Mouse (Mus musculus) limb, embryonic 10.5 days (tissue): ENCODE measurements around the gene March6. TPM values are rescaled to one million over a fixed set of nuclear protein-coding genes. Genes with fewer than 3 reads are reported as not detected.

ENCODE experiments used
- DNase-seq: peaks from one replicate; pipeline ENCODE4 v3.0.0-alpha.2; 2017; ENCODE audit warnings: low spot score
- H3K27ac ChIP-seq: fragments of 300-500 bp; sonication (generic); 2 replicates; pipeline ENCODE4 v1.5.1; 2016; ENCODE audit warnings: mild to moderate bottlenecking
- H3K27me3 ChIP-seq: fragments of 300-500 bp; sonication (generic); 2 replicates; pipeline ENCODE4 v1.6.1; 2016; ENCODE audit warnings: low read depth, mild to moderate bottlenecking; ENCODE audit not compliant: poor library complexity, severe bottlenecking
- H3K36me3 ChIP-seq: fragments of 300-500 bp; sonication (generic); 2 replicates; pipeline ENCODE4 v1.6.1; 2016; ENCODE audit warnings: mild to moderate bottlenecking, moderate library complexity
- H3K4me1 ChIP-seq: fragments of 300-500 bp; sonication (generic); 2 replicates; pipeline ENCODE4 v1.6.1; 2016
- H3K4me3 ChIP-seq: fragments of 300-500 bp; sonication (generic); 2 replicates; pipeline ENCODE4 v1.5.1; 2016; ENCODE audit warnings: mild to moderate bottlenecking, moderate library complexity
- H3K9me3 ChIP-seq: fragments of 300-500 bp; sonication (generic); replicated peaks from 2 replicates; pipeline ENCODE4 v1.6.1; 2016; ENCODE audit warnings: mild to moderate bottlenecking
- WGBS: fragments of 180-500 bp; shearing (Covaris S2); methylation state at CpG from one replicate; pipeline ENCODE4 v1.1.7; 2016; 5-methylcytosine and 5-hydroxymethylcytosine counted together
- polyA plus RNA-seq: library from polyadenylated mRNA; unstranded; fragments of >200 nt; fragmentation: Nextera tagmentation; extraction: Ambion mirVana; gene quantifications from 2 replicates; pipeline ENCODE4 v1.2.1, GENCODE M21; 2016

The March6 gene
- polyA plus RNA-seq, 1 experiment from 2014 or later, result 36.2 TPM

GRCm38 (mm10) chr15:31519000-31519399, 11.9 kb downstream of the March6 start:
- no peaks in the 10 kb centered on the region for H3K9me3 ChIP-seq
- no peaks in the 10 kb centered on the region for H3K27me3 ChIP-seq
- no peak overlapping the region for H3K27ac ChIP-seq
- no peak for DNase-seq
- H3K4me1 ChIP-seq, result no peaks in the 10 kb centered on the region; the same call in 1 of the 2 replicates
- H3K36me3 ChIP-seq, result no peaks in the 10 kb centered on the region
- 85% methylated on average over 5 of the region's 5 CpGs for WGBS
- no peak overlapping the region for H3K4me3 ChIP-seq

- Histone ChIP-seq H3K27me3 (no peaks in the 10 kb centered on the region), H3K4me3 (no peak overlapping the region), H3K9me3 (no peaks in the 10 kb centered on the region), H3K4me1 (no peaks in the 10 kb centered on the region; the same call in 1 of the 2 replicates), H3K36me3 (no peaks in the 10 kb centered on the region), H3K27ac (no peak overlapping the region)
- no peak for DNase-seq
- 88% methylated on average over 2 of the region's 2 CpGs for WGBS
Measured at GRCm38 (mm10) chr15:31518371-31518770, 12.5 kb downstream of the March6 start.

- DNase-seq, result no peak
- H3K4me3 ChIP-seq, result no peak overlapping the region
- no peaks in the 10 kb centered on the region for H3K27me3 ChIP-seq
- H3K36me3 ChIP-seq, result no peaks in the 10 kb centered on the region
- H3K27ac ChIP-seq, result no peak overlapping the region
- H3K9me3 ChIP-seq, result no peaks in the 10 kb centered on the region
- no peaks in the 10 kb centered on the region; the same call in 1 of the 2 replicates for H3K4me1 ChIP-seq
- WGBS, result 87% methylated on average over 1 of the region's 1 CpGs
Measured at GRCm38 (mm10) chr15:31517186-31517585, 13.7 kb downstream of the March6 start.

- 98% methylated on average over 1 of the region's 1 CpGs for WGBS
- no peaks in the 10 kb centered on the region for H3K36me3 ChIP-seq
- no peaks in the 10 kb centered on the region for H3K9me3 ChIP-seq
- no peak for DNase-seq
- no peak overlapping the region for H3K4me3 ChIP-seq
- no peak overlapping the region for H3K27ac ChIP-seq
- H3K27me3 ChIP-seq, result no peaks in the 10 kb centered on the region
- H3K4me1 ChIP-seq, result no peaks in the 10 kb centered on the region
Measured at GRCm38 (mm10) chr15:31511795-31512194, 19.1 kb downstream of the March6 start.

GRCm38 (mm10) chr15:31511406-31511771, 19.5 kb downstream of the March6 start:
- Histone ChIP-seq H3K27ac (no peak overlapping the region), H3K9me3 (no peaks in the 10 kb centered on the region), H3K4me3 (no peak overlapping the region), H3K27me3 (no peaks in the 10 kb centered on the region), H3K36me3 (no peaks in the 10 kb centered on the region), H3K4me1 (no peaks in the 10 kb centered on the region)
- no peak for DNase-seq

- no peak overlapping the region for H3K27ac ChIP-seq
- DNase-seq, result no peak
- no peaks in the 10 kb centered on the region for H3K4me1 ChIP-seq
- no peaks in the 10 kb centered on the region for H3K9me3 ChIP-seq
- H3K27me3 ChIP-seq, result no peaks in the 10 kb centered on the region
- H3K36me3 ChIP-seq, result peaks cover 4% of the 10 kb centered on the region; the same call in 1 of the 2 replicates
- 80% methylated on average over 7 of the region's 7 CpGs for WGBS
- H3K4me3 ChIP-seq, result no peak overlapping the region
Measured at GRCm38 (mm10) chr15:31510477-31511405, 20.1 kb downstream of the March6 start.

- H3K27me3 ChIP-seq, result no peaks in the 10 kb centered on the region
- H3K4me1 ChIP-seq, result no peaks in the 10 kb centered on the region
- H3K27ac ChIP-seq, result no peak overlapping the region
- no peak overlapping the region for H3K4me3 ChIP-seq
- H3K9me3 ChIP-seq, result no peaks in the 10 kb centered on the region
- H3K36me3 ChIP-seq, result peaks cover 37% of the 10 kb centered on the region
- 87% methylated on average over 2 of the region's 2 CpGs for WGBS
- no peak for DNase-seq
Measured at GRCm38 (mm10) chr15:31505082-31505481, 25.8 kb downstream of the March6 start.

GRCm38 (mm10) chr15:31503447-31503846, 27.4 kb downstream of the March6 start:
- Histone ChIP-seq H3K9me3 (no peaks in the 10 kb centered on the region), H3K36me3 (peaks cover 47% of the 10 kb centered on the region), H3K27me3 (no peaks in the 10 kb centered on the region), H3K4me3 (no peak overlapping the region), H3K27ac (no peak overlapping the region), H3K4me1 (no peaks in the 10 kb centered on the region)
- DNase-seq, result no peak
- WGBS, result 90% methylated on average over 3 of the region's 3 CpGs

- H3K36me3 ChIP-seq, result peaks cover 52% of the 10 kb centered on the region
- H3K27ac ChIP-seq, result no peak overlapping the region
- no peaks in the 10 kb centered on the region for H3K4me1 ChIP-seq
- no peak for DNase-seq
- WGBS, result 94% methylated on average over 4 of the region's 4 CpGs
- no peak overlapping the region for H3K4me3 ChIP-seq
- H3K9me3 ChIP-seq, result no peaks in the 10 kb centered on the region
- H3K27me3 ChIP-seq, result no peaks in the 10 kb centered on the region
Measured at GRCm38 (mm10) chr15:31502996-31503395, 27.9 kb downstream of the March6 start.

- WGBS, result 89% methylated on average over 1 of the region's 1 CpGs
- no peaks in the 10 kb centered on the region for H3K27me3 ChIP-seq
- H3K36me3 ChIP-seq, result peaks cover 58% of the 10 kb centered on the region
Measured at GRCm38 (mm10) chr15:31502313-31502712, 28.5 kb downstream of the March6 start.

GRCm38 (mm10) chr15:31494803-31495202, 36.0 kb downstream of the March6 start:
- no peak for DNase-seq
- Histone ChIP-seq H3K27ac (no peak overlapping the region), H3K36me3 (peaks cover 84% of the 10 kb centered on the region), H3K27me3 (no peaks in the 10 kb centered on the region), H3K9me3 (no peaks in the 10 kb centered on the region), H3K4me3 (no peak overlapping the region), H3K4me1 (no peaks in the 10 kb centered on the region)
- 94% methylated on average over 9 of the region's 9 CpGs for WGBS

More at GRCm38 (mm10) chr15:31502313-31502712, 28.5 kb downstream of the March6 start:
- Histone ChIP-seq H3K4me1 (no peaks in the 10 kb centered on the region), H3K9me3 (no peaks in the 10 kb centered on the region), H3K4me3 (no peak overlapping the region), H3K27ac (no peak overlapping the region)
- no peak for DNase-seq

GRCm38 (mm10) chr15:31494310-31494709, 36.5 kb downstream of the March6 start:
- no peak for DNase-seq
- H3K9me3 ChIP-seq, result no peaks in the 10 kb centered on the region
- H3K36me3 ChIP-seq, result peaks cover 84% of the 10 kb centered on the region
- H3K27ac ChIP-seq, result no peak overlapping the region
- 85% methylated on average over 3 of the region's 3 CpGs for WGBS
- H3K4me3 ChIP-seq, result no peak overlapping the region
- H3K27me3 ChIP-seq, result no peaks in the 10 kb centered on the region
- no peaks in the 10 kb centered on the region for H3K4me1 ChIP-seq

- no peaks in the 10 kb centered on the region for H3K27me3 ChIP-seq
- peaks cover 82% of the 10 kb centered on the region for H3K36me3 ChIP-seq
- 95% methylated on average over 2 of the region's 2 CpGs for WGBS
- no peak overlapping the region for H3K27ac ChIP-seq
- no peaks in the 10 kb centered on the region for H3K4me1 ChIP-seq
- no peak overlapping the region for H3K4me3 ChIP-seq
- DNase-seq, result no peak
- no peaks in the 10 kb centered on the region for H3K9me3 ChIP-seq
Measured at GRCm38 (mm10) chr15:31487407-31487806, 43.4 kb downstream of the March6 start.
